Mouse (Mus musculus): Measurements from ENCODE around the gene Spast.

DNA sequence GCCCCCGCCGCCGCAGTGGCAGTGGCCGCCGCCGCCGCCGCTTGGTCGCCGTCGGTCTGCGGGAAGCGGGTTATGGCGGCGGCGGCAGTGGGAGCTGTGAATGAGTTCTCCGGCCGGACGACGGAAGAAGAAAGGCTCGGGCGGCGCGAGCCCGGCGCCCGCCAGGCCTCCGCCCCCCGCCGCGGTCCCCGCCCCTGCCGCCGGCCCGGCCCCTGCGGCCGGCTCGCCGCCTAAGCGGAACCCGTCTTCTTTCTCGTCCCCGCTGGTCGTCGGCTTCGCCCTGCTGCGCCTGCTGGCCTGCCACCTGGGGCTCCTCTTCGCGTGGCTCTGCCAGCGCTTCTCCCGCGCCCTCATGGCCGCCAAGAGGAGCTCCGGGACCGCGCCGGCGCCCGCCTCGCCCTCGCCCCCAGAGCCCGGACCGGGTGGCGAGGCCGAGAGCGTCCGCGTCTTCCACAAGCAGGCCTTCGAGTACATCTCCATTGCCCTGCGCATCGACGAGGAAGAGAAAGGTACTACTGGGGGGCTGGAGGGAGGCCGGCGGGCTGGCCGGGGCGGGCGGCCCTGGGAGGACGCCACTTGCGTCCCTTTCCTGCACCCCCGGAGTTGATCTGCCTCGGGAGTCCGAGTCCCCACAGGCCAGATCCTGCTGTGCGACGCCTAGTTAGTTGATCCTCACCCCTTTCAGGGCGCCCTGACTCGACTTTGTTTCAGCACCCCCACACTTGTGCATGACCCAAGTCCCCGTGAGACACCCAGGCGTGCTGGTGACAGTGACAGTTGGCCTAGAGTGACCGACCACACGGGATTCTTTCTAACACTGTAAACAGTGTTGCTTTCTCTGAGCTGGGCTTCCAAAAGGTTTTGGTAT is at the start of gene Spast:
- TF ChIP-seq CTCF (IDR thresholded peaks at IDR 0.05; ENCODE audit: control insufficient read depth, insufficient read depth, low read length) (no peak), POLR2A (IDR thresholded peaks at IDR 0.05; ENCODE audit: borderline replicate concordance, control insufficient read depth, low read depth, low read length) (peak; percentile 67; the same call in 1 of the 2 replicates)
